In genomic region chr15:89177576-89178259, GRCm38 (mm10) we compare ENCODE assay signal across 8 mouse cellular contexts. TPM values are rescaled to one million over a fixed set of nuclear protein-coding genes. Genes with fewer than 3 reads are reported as not detected.
DNase-seq lines count a peak whose midpoint lies in the region; ATAC-seq and TF ChIP-seq lines count a peak whose summit lies in the region.

No protein-coding gene starts in this region.

- peak overlapping the region; percentile 93; the same call in 1 of the 2 replicates for H3K9ac ChIP-seq in embryonic facial prominence, embryonic 14.5 days (ENCODE audit: low read depth, low read length)
- peak overlapping the region; percentile 94; the same call in 1 of the 2 replicates for H3K9ac ChIP-seq in hindbrain, postnatal 0 days (replicated peaks; ENCODE audit: low read length)

- H3K4me3 ChIP-seq in embryonic facial prominence, embryonic 14.5 days (ENCODE audit: low read depth, low read length): no peak overlapping the region
- H3K4me3 ChIP-seq in hindbrain, postnatal 0 days (ENCODE audit: low read length): peak overlapping the region; percentile 78
- peak overlapping the region; percentile 88 for H3K4me3 ChIP-seq in midbrain, embryonic 10.5 days

- peak overlapping the region; percentile 94 for H3K27ac ChIP-seq in embryonic facial prominence, embryonic 14.5 days (replicated peaks; ENCODE audit: low read depth, low read length)
- H3K27ac ChIP-seq in hindbrain, postnatal 0 days: peak overlapping the region; percentile 94; the same call in 1 of the 2 replicates
- H3K27ac ChIP-seq in midbrain, embryonic 10.5 days (replicated peaks): peak overlapping the region; percentile 98

- peak; percentile 68 for DNase-seq in kidney, adult 9 months
- no peak for DNase-seq in kidney, postnatal 4 days
- DNase-seq in embryonic facial prominence, embryonic 14.5 days (ENCODE audit: low spot score): no peak
- DNase-seq in hindbrain, postnatal 0 days (ENCODE audit: low spot score): no peak
- DNase-seq in midbrain, embryonic 10.5 days (ENCODE audit: low spot score): no peak
- no peak for DNase-seq in layer of hippocampus, postnatal 10 days (ENCODE audit: low spot score in 2 of 2)
- no peak for DNase-seq in layer of hippocampus, postnatal 25 days (ENCODE audit: extremely low spot score in 1 of 2, low spot score in 1 of 2)

- no peaks in the 10 kb centered on the region for H3K9me3 ChIP-seq in embryonic facial prominence, embryonic 14.5 days (ENCODE audit: control insufficient read depth, low read length)
- H3K9me3 ChIP-seq in hindbrain, postnatal 0 days (ENCODE audit: low read length): no peaks in the 10 kb centered on the region
- H3K9me3 ChIP-seq in midbrain, embryonic 10.5 days (replicated peaks): no peaks in the 10 kb centered on the region

- peak overlapping the region; percentile 62 for H3K4me2 ChIP-seq in embryonic facial prominence, embryonic 14.5 days (ENCODE audit: low read depth, low read length)
- peak overlapping the region; percentile 96 for H3K4me2 ChIP-seq in hindbrain, postnatal 0 days (ENCODE audit: low read depth, low read length)

- ATAC-seq in embryonic facial prominence, embryonic 14.5 days (ENCODE audit: low read depth): no peak
- no peak for ATAC-seq in hindbrain, postnatal 0 days
- no peak for ATAC-seq in CD4-positive, CD25-positive, alpha-beta regulatory T cell, adult 4 months

- peaks cover 70% of the 10 kb centered on the region for H3K4me1 ChIP-seq in embryonic facial prominence, embryonic 14.5 days (ENCODE audit: control insufficient read depth, insufficient read depth, low read length)
- H3K4me1 ChIP-seq in hindbrain, postnatal 0 days (ENCODE audit: insufficient read depth, low read length): peaks cover 44% of the 10 kb centered on the region
- H3K4me1 ChIP-seq in midbrain, embryonic 10.5 days: peaks cover 99% of the 10 kb centered on the region

- no peaks in the 10 kb centered on the region for H3K36me3 ChIP-seq in embryonic facial prominence, embryonic 14.5 days (ENCODE audit: control insufficient read depth, insufficient read depth, low read length)
- H3K36me3 ChIP-seq in hindbrain, postnatal 0 days (ENCODE audit: insufficient read depth, low read length): no peaks in the 10 kb centered on the region
- H3K36me3 ChIP-seq in midbrain, embryonic 10.5 days: 0 out of 2 replicates have a peak, but pooled peaks cover 3% of the 10 kb centered on the region

- TF ChIP-seq CTCF in hindbrain, postnatal 0 days (IDR thresholded peaks at IDR 0.05; ENCODE audit: low read depth): no peak

- WGBS in embryonic facial prominence, embryonic 14.5 days: 68% methylated on average over 4 of the region's 4 CpGs
- WGBS in hindbrain, postnatal 0 days: 74% methylated on average over 4 of the region's 4 CpGs
- 70% methylated on average over 4 of the region's 4 CpGs for WGBS in midbrain, embryonic 10.5 days

- no peaks in the 10 kb centered on the region for H3K27me3 ChIP-seq in embryonic facial prominence, embryonic 14.5 days (replicated peaks; ENCODE audit: control insufficient read depth, insufficient read depth, low read length)
- H3K27me3 ChIP-seq in hindbrain, postnatal 0 days (ENCODE audit: insufficient read depth, low read length): no peaks in the 10 kb centered on the region
- peaks cover 6% of the 10 kb centered on the region; the same call in 1 of the 2 replicates for H3K27me3 ChIP-seq in midbrain, embryonic 10.5 days (ENCODE audit: low read depth, poor library complexity, severe bottlenecking)

RNA-seq across cellular contexts. Expression of gene Plxnb2, which starts 2.9 kb away (rescaled TPM):
- 158 and 169 TPM in 2 replicates for polyA plus RNA-seq in embryonic facial prominence, embryonic 14.5 days (2014; fragmentation: Nextera tagmentation; extraction: Ambion mirVana)
- 239 and 274 TPM in 2 replicates for total RNA-seq in hindbrain, postnatal 0 days (2014; rRNA removed)
- 64.1 and 64.7 TPM in 2 replicates for polyA plus RNA-seq in hindbrain, postnatal 0 days (2015; fragmentation: Nextera tagmentation; extraction: Ambion mirVana)
- 130 and 144 TPM in 2 replicates for polyA plus RNA-seq in midbrain, embryonic 10.5 days (2016; fragmentation: Nextera tagmentation; extraction: Ambion mirVana)
- 1 to 10 TPM in 1 of 2 experiments, under 1 TPM in 1; 0.85 to 2.8 TPM for polyA plus RNA-seq in CD4-positive, CD25-positive, alpha-beta regulatory T cell, adult 4 months (2017; shearing (Covaris generic))
- total RNA-seq in layer of hippocampus, postnatal 10 days (2021): 10 to 100 TPM; 65.4 to 78.2 TPM
- 10 to 100 TPM; 50.0 to 56.5 TPM for total RNA-seq in layer of hippocampus, postnatal 25 days (2021)

RNA-seq across cellular contexts. Expression of gene Dennd6b, which starts 18.6 kb away (rescaled TPM):
- 11.4 and 13.1 TPM in 2 replicates for polyA plus RNA-seq in embryonic facial prominence, embryonic 14.5 days (2014; fragmentation: Nextera tagmentation; extraction: Ambion mirVana)
- 73.9 and 79.9 TPM in 2 replicates for total RNA-seq in hindbrain, postnatal 0 days (2014; rRNA removed)
- polyA plus RNA-seq in hindbrain, postnatal 0 days (2015; fragmentation: Nextera tagmentation; extraction: Ambion mirVana): 60.1 and 62.2 TPM in 2 replicates
- polyA plus RNA-seq in midbrain, embryonic 10.5 days (2016; fragmentation: Nextera tagmentation; extraction: Ambion mirVana): 27.7 and 37.3 TPM in 2 replicates
- 10 to 100 TPM; 13.5 to 18.4 TPM for polyA plus RNA-seq in CD4-positive, CD25-positive, alpha-beta regulatory T cell, adult 4 months (2017; shearing (Covaris generic))
- total RNA-seq in layer of hippocampus, postnatal 10 days (2021): 10 to 100 TPM; 33.1 to 37.5 TPM
- 10 to 100 TPM; 33.3 to 42.0 TPM for total RNA-seq in layer of hippocampus, postnatal 25 days (2021)

RNA-seq across cellular contexts. Expression of gene Mapk11, which starts 28.3 kb away (rescaled TPM):
- polyA plus RNA-seq in embryonic facial prominence, embryonic 14.5 days (2014; fragmentation: Nextera tagmentation; extraction: Ambion mirVana): 7.8 and 8.6 TPM in 2 replicates
- 19.7 and 30.6 TPM in 2 replicates for total RNA-seq in hindbrain, postnatal 0 days (2014; rRNA removed)
- polyA plus RNA-seq in hindbrain, postnatal 0 days (2015; fragmentation: Nextera tagmentation; extraction: Ambion mirVana): 15.8 and 17.8 TPM in 2 replicates
- 38.8 and 47.4 TPM in 2 replicates for polyA plus RNA-seq in midbrain, embryonic 10.5 days (2016; fragmentation: Nextera tagmentation; extraction: Ambion mirVana)
- 10 to 100 TPM; 21.7 to 39.5 TPM for polyA plus RNA-seq in CD4-positive, CD25-positive, alpha-beta regulatory T cell, adult 4 months (2017; shearing (Covaris generic))
- 10 to 100 TPM; 18.4 to 25.3 TPM for total RNA-seq in layer of hippocampus, postnatal 10 days (2021)
- 10 to 100 TPM; 20.3 to 24.8 TPM for total RNA-seq in layer of hippocampus, postnatal 25 days (2021)

RNA-seq across cellular contexts. Expression of gene Ppp6r2, which starts 33.6 kb away (rescaled TPM):
- 27.3 and 32.2 TPM in 2 replicates for polyA plus RNA-seq in embryonic facial prominence, embryonic 14.5 days (2014; fragmentation: Nextera tagmentation; extraction: Ambion mirVana)
- 257 and 290 TPM in 2 replicates for total RNA-seq in hindbrain, postnatal 0 days (2014; rRNA removed)
- 71.2 and 72.7 TPM in 2 replicates for polyA plus RNA-seq in hindbrain, postnatal 0 days (2015; fragmentation: Nextera tagmentation; extraction: Ambion mirVana)
- polyA plus RNA-seq in midbrain, embryonic 10.5 days (2016; fragmentation: Nextera tagmentation; extraction: Ambion mirVana): 25.4 and 41.8 TPM in 2 replicates
- polyA plus RNA-seq in CD4-positive, CD25-positive, alpha-beta regulatory T cell, adult 4 months (2017; shearing (Covaris generic)): 10 to 100 TPM; 25.3 to 28.0 TPM
- total RNA-seq in layer of hippocampus, postnatal 10 days (2021): 100 to 1,000 TPM; 159 to 174 TPM
- 100 to 1,000 TPM; 164 to 166 TPM for total RNA-seq in layer of hippocampus, postnatal 25 days (2021)

RNA-seq across cellular contexts. Expression of gene Mapk12, which starts 37.2 kb away (rescaled TPM):
- 13.6 and 14.2 TPM in 2 replicates for polyA plus RNA-seq in embryonic facial prominence, embryonic 14.5 days (2014; fragmentation: Nextera tagmentation; extraction: Ambion mirVana)
- 3.3 and 4.8 TPM in 2 replicates for total RNA-seq in hindbrain, postnatal 0 days (2014; rRNA removed)
- polyA plus RNA-seq in hindbrain, postnatal 0 days (2015; fragmentation: Nextera tagmentation; extraction: Ambion mirVana): 2.6 and 5.1 TPM in 2 replicates
- polyA plus RNA-seq in midbrain, embryonic 10.5 days (2016; fragmentation: Nextera tagmentation; extraction: Ambion mirVana): 31.8 and 36.7 TPM in 2 replicates
- 1 to 10 TPM; 5.2 to 5.6 TPM for polyA plus RNA-seq in CD4-positive, CD25-positive, alpha-beta regulatory T cell, adult 4 months (2017; shearing (Covaris generic))
- 1 to 10 TPM; 4.0 to 5.5 TPM for total RNA-seq in layer of hippocampus, postnatal 10 days (2021)
- 1 to 10 TPM; 2.7 to 5.1 TPM for total RNA-seq in layer of hippocampus, postnatal 25 days (2021)

Comparison
In these comparisons a context has a peak if more than half of its experiments do, and no peak if none do; other contexts are left out.
1. RNA of gene Plxnb2, which starts 2.9 kb away (polyA plus RNA-seq): 158 to 169 TPM in embryonic facial prominence, embryonic 14.5 days, 130 to 144 TPM in midbrain, embryonic 10.5 days and 64.1 to 64.7 TPM in hindbrain, postnatal 0 days; 0.85 to 2.8 TPM in CD4-positive, CD25-positive, alpha-beta regulatory T cell, adult 4 months; every median in the first group is over 10 times any median in the second.
2. Peak in every context shown above with its lines, with median percentiles within 50 percentile points of each other: H3K27ac ChIP-seq.